Mouse (Mus musculus): ENCODE data around the gene Olfr1535.

- TF ChIP-seq POLR2A (IDR thresholded peaks at IDR 0.05; ENCODE audit: borderline replicate concordance, extremely low read depth, low read depth, low read length), result no peak
- TF ChIP-seq CTCF (IDR thresholded peaks at IDR 0.05; ENCODE audit: insufficient read depth, low read length), result no peak
Measured at GRCm38 (mm10) chr13:21559793-21560192, at the start of gene Olfr1535.

All from lung, adult 2 months (tissue).